Mouse (Mus musculus) kidney, adult 2 months (tissue): ENCODE results near the gene Afg3l1. TPM values are rescaled to one million over a fixed set of nuclear protein-coding genes. Genes with fewer than 3 reads are reported as not detected.
"Not testable (repeated sequence)": the region's sequence is repeated elsewhere in the genome, so short reads cannot be mapped to it uniquely, and the experiment has no call there.

ENCODE experiments used
- DNase-seq: peaks from one replicate; pipeline ENCODE4 v3.0.0; 2021
- H3K27ac ChIP-seq: fragments of 200-500 bp; 2 replicates; pipeline ENCODE4 v1.5.1; 2012; ENCODE audit warnings: low read depth, low read length, control low read depth, inconsistent platforms; ENCODE audit not compliant: insufficient read depth
- H3K27me3 ChIP-seq: fragments of 200-500 bp; replicated peaks from 2 replicates; pipeline ENCODE4 v1.6.1; 2012; ENCODE audit warnings: mild to moderate bottlenecking, moderate library complexity, low read length, inconsistent platforms; ENCODE audit not compliant: control insufficient read depth, insufficient read depth
- H3K36me3 ChIP-seq: fragments of 200-500 bp; 2 replicates; pipeline ENCODE4 v1.6.1; 2012; ENCODE audit warnings: mild to moderate bottlenecking, moderate library complexity, low read length, inconsistent platforms; ENCODE audit not compliant: control insufficient read depth, insufficient read depth
- H3K4me1 ChIP-seq: fragments of 200-500 bp; 2 replicates; pipeline ENCODE4 v1.6.1; 2011; ENCODE audit warnings: low read length; ENCODE audit not compliant: control insufficient read depth, insufficient read depth
- H3K4me3 ChIP-seq: fragments of 200-500 bp; 2 replicates; pipeline ENCODE4 v1.5.1; 2011; ENCODE audit warnings: mild to moderate bottlenecking, low read depth, low read length, control low read depth; ENCODE audit not compliant: insufficient read depth
- CTCF ChIP-seq: fragments of 200-500 bp; conservative IDR thresholded peaks from 2 replicates; pipeline ENCODE4 v1.5.1; 2011; ENCODE audit warnings: low read depth, mild to moderate bottlenecking, control low read depth, low read length, moderate library complexity, mixed read lengths; ENCODE audit not compliant: insufficient read depth, insufficient read length
- POLR2A ChIP-seq: fragments of 200-500 bp; IDR thresholded peaks from one replicate; pipeline ENCODE4 v1.6.1; 2011; ENCODE audit warnings: low read depth, low read length, control low read depth
- WGBS: fragments of 180-500 bp; shearing (Covaris S2); methylation state at CpG from one replicate; pipeline ENCODE4 v1.1.7; 2018; 5-methylcytosine and 5-hydroxymethylcytosine counted together
- polyA plus RNA-seq: library from polyadenylated mRNA; depleted of rRNA; stranded (reverse); fragments of >200 nt; gene quantifications from 2 replicates; pipeline ENCODE4 v1.2.3, GENCODE M21; 2012; rRNA removed

The Afg3l1 gene
- 36.5 and 38.7 TPM in 2 replicates for polyA plus RNA-seq

DNA sequence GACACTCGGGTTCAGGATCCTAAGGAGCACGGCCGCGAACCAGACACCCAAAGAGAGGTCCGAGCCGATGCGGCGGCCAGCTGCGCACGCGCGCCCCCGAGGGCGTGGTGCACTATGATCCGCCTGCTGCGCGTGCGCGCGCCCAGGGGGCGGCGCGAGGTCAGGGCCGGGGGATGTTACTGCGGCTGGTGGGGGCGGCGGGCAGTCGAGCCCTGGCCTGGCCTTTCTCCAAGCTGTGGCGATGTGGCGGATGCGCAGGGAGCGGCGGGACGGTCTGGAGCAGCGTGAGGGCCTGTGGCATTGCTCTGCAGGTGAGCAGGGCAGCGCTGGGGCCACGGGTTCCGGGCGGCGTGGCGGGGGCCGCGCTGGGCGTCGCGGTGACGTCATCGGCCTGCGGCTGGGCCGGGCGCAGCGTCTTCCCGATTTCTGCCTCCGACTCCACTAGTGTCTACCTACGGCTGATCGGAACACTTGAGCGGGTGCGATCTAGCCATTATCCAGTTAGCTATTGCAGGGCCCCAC, at the start of gene Afg3l1:
Gene Afg3l1 (plus strand): TSS at position 167 of the 522 bp plus-strand sequence.
- H3K27me3 ChIP-seq, result no peaks in the 10 kb centered on the region
- H3K4me1 ChIP-seq, result peaks cover 16% of the 10 kb centered on the region
- H3K4me3 ChIP-seq, result peak within 1 kb of the TSS; percentile 85
- TF ChIP-seq CTCF (no peak), POLR2A (peak; percentile 29)
- peak within 1 kb of the TSS; percentile 89 for H3K27ac ChIP-seq
- WGBS, result under 1% methylated on average over 53 of the region's 58 CpGs
- H3K36me3 ChIP-seq, result no peaks in the 10 kb centered on the region
- DNase-seq, result peak; percentile 97

DNA sequence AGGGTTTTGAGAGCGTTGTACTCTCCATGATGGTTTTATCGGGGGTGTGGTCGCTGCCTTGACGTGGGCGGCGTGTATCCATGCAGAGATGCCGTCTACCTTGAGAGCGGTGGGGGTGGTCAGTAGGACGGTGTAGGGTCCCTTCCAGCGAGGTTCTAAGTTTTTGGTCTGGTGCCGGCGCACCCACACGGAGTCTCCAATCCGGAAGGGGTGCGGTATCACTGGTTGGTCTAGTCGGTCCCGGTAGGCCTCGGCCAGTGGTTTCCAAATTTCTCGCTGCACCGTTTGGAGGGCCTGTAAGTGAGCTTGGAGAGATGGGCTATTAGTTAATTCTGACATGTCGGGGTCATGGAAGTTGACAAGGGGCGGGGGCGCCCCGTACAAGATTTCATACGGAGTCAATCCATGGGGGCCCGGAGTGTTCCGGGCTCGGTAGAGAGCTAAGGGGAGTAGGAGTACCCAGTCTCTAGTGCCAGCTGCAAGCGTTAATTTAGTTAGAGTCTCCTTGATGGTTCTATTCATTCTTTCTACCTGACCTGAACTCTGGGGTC, 49.3 kb upstream of the Afg3l1 start:
- TF ChIP-seq POLR2A, result no peak
- H3K4me1 ChIP-seq, result no peaks in the 10 kb centered on the region
- no peak for DNase-seq
- H3K36me3 ChIP-seq, result no peaks in the 10 kb centered on the region
- H3K27me3 ChIP-seq, result no peaks in the 10 kb centered on the region; the same call in 1 of the 2 replicates
- no peak overlapping the region for H3K27ac ChIP-seq
- WGBS, result 97% methylated on average over 29 of the region's 29 CpGs
- no peak overlapping the region for H3K4me3 ChIP-seq

DNA sequence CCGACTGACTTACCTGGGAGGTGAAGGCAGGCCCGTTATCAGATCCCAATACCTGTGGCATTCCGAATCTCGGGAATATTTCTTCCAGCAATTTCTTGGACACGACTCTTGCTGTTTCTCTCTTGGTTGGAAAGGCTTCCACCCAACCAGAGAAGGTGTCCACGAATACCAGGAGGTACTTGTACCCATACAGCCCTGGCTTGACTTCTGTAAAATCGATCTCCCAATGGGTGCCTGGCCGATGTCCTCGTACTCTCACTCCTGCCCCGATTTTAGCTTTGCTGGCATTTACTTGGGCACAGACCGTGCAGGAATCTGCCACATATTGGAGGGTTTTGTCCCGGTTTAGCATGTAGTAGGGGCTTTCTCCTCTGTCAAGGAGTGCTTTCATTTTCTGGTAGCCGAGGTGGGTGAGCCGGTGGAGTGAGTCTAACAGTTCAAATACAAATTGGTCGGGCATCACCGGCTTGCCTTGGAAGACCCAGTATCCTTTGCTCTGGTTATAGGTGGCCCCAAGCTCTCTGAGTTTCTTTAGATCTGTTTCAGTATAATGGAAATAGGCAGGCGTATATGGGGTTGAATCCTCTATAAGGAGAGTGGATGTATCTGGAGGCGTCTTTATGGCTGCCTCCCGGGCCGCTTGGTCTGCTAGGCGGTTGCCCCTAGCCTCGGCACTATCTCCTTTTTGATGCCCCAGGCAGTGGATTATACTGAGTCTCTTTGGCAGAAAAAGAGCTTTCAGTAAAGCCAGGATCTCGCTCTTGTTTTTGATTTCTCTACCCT, 48.6 kb upstream of the Afg3l1 start:
- H3K27me3 ChIP-seq, result no peaks in the 10 kb centered on the region; the same call in 1 of the 2 replicates
- DNase-seq, result no peak
- no peaks in the 10 kb centered on the region for H3K36me3 ChIP-seq
- WGBS, result 98% methylated on average over 23 of the region's 23 CpGs
- no peak overlapping the region for H3K27ac ChIP-seq
- TF ChIP-seq CTCF (no peak), POLR2A (no peak)
- no peak overlapping the region for H3K4me3 ChIP-seq
- no peaks in the 10 kb centered on the region for H3K4me1 ChIP-seq

DNA sequence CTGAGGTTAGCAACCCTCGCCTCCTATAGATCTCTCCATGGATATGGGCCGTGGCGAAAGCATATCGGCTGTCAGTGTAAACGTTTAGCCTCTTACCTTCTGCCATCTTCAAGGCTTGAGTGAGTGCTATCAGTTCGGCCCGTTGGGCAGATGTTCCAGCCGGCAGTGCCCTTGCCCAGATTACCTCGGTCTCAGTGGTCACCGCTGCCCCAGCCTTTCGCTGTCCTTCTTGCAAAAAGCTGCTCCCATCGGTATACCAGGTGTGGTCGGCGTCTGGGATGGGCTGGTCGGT, 48.0 kb upstream of the Afg3l1 start:
- DNase-seq, H3K27me3 ChIP-seq, H3K27ac ChIP-seq, H3K4me3 ChIP-seq, H3K36me3 ChIP-seq, H3K4me1 ChIP-seq: not testable (repeated sequence)
- 95% methylated on average over 15 of the region's 15 CpGs for WGBS

DNA sequence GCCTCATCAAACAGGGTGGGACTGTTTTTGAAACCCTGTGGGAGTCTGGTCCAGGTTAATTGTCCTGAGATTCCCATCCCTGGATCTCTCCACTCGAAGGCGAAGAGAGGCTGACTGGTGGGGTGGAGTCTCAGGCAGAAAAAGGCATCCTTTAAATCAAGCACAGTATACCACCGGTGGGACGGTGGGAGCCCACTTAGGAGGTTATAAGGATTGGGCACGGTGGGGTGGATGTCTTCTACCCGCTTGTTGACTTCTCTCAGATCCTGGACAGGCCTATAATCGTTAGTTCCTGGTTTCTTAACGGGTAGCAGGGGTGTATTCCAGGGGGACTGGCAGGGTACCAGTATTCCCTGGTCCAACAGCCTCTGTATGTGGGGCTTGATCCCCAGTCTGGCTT, 46.8 kb upstream of the Afg3l1 start:
- not testable (repeated sequence) for H3K4me3 ChIP-seq
- 94% methylated on average over 8 of the region's 8 CpGs for WGBS

DNA sequence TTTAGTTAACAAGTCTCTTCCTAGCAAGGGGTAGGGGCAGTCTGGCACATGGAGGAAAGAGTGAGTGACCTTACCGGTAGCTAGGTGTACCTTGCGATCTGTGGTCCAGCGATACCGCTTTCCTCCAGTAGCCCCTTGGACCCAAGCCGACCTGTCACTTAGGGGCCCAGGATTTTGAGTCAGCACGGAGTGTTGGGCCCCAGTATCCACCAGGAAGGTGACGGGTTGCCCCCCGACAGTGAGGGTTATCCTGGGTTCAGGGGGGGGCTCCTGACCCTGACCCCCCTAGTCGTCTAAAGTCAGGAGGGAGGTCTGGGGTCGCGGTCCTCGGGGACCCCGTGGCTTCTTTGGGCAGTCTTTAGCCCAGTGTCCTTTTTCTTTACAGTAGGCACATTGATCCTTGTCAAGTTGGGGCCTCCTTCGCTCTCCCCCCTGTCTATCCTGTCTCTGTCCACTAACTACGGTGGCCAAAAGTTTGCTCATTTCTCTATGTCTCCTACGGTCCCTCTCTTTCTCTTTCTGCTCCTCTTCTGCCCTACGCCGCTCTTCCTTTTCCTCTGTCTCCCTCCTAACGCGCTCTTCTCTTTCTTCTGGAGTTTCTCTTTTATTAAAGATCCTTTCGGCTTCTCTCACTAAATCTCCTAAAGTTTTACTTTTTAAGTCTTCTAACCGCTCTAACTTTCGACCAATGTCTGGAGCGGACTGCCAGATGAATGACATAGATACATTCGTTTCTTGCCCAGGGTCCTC, 45.9 kb upstream of the Afg3l1 start:
- DNase-seq, result no peak
- Histone ChIP-seq H3K27ac (no peak overlapping the region), H3K4me1 (no peaks in the 10 kb centered on the region), H3K27me3 (no peaks in the 10 kb centered on the region; the same call in 1 of the 2 replicates), H3K36me3 (no peaks in the 10 kb centered on the region), H3K4me3 (no peak overlapping the region)
- no peak for TF ChIP-seq POLR2A
- no peak for TF ChIP-seq CTCF
- 96% methylated on average over 25 of the region's 25 CpGs for WGBS

More for the DNA sequence above, 46.8 kb upstream of the Afg3l1 start:
- H3K4me1 ChIP-seq, H3K36me3 ChIP-seq, DNase-seq, H3K27me3 ChIP-seq, H3K27ac ChIP-seq: not testable (repeated sequence)

DNA sequence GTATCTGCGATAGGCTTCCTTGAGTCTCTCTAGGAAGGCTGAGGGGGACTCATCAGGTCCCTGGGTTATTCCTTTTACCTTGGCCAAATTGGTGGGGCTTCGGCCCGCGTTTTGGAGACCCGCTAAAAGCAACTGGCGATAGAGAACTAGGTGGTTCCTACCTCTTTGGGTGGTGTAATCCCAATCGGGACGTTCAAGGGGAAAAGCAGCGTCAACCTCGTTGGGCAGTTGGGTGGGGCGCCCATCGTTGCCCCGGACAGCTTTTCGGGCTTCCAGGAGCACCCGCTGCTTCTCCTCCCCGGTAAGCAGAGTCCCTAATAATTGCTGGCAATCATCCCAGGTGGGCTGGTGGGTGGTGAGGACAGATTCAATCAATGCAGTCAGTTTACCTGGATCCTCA, 45.3 kb upstream of the Afg3l1 start:
- WGBS, result 98% methylated on average over 16 of the region's 16 CpGs
- Histone ChIP-seq H3K27me3 (no peaks in the 10 kb centered on the region; the same call in 1 of the 2 replicates), H3K4me1 (no peaks in the 10 kb centered on the region), H3K4me3 (no peak overlapping the region), H3K36me3 (no peaks in the 10 kb centered on the region), H3K27ac (no peak overlapping the region)
- TF ChIP-seq POLR2A, result no peak
- no peak for TF ChIP-seq CTCF
- DNase-seq, result no peak

DNA sequence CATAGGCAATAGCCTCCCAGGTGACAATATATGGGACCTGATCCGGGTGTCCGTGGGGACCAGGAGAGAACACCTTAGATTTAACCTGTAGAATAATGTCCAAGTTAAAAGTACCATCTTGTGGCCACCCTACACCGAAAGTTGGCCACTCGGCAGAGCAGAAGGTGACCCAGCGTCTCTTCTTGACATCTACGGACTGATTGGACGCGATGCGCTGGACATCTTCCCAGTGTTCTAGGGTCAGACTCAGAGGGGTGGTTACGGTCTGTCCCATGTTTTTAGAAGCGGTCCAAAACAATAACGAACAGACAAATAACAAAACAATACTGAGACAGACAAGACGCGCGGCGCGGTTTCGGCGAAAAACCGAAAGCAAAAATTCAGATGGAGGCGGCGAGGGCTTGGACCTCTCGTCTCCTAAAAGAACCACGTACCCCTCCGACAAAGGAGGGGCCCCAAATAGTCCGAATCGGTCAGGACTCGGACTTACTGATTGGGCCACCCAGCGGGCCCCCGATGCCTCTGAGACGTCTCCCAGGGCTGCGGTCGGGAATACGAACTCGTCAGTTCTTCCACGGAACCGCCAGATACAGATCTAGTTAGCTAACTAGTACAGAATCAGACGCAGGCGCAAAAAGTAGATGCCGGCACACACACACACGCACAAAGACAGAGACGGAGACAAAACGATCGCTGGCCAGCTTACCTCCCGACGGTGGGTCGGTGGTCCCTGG, 44.3 kb upstream of the Afg3l1 start:
- H3K27ac ChIP-seq, H3K27me3 ChIP-seq, DNase-seq, H3K4me3 ChIP-seq, H3K4me1 ChIP-seq, H3K36me3 ChIP-seq: not testable (repeated sequence)
- WGBS, result 98% methylated on average over 47 of the region's 47 CpGs
